Mouse (Mus musculus) left cerebral cortex, adult 18-20 months (tissue): ENCODE measurements at regions not wholly inside any gene's neighbourhood (a gene's known extent, or its start where the extent isn't known, plus 50 kb on each side); places are given as distances from the start of the nearest gene placed in this dataset.
A peak's percentile ranks its signal among the peaks of the same experiment; 100 is the strongest.

Experiments used
- DNase-seq, 2 experiments: peaks; one replicate each; pipeline ENCODE4 v3.0.0; 2021 to 2022; ENCODE audit warnings: low spot score in 2 of 2, mixed read lengths in 1 of 2

DNA sequence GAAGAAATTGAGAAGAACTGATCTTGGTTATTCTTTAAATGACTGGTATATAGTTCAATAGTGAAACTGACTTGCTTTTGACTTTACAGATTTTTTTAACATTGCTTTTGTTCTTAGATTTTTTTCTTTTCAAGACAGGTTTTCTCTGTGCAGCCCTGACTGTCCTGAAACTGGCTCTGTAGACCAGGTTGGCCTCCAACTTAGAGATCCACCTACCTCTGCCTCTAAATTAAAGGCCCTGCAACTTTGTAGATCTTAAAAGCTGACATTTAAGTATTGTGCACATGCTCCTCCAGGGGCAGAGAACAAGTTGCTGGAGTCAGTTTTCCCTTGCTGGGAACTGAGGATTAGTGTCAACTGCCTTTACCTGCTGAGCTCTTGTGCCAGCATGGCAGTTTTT is 132.6 kb upstream of the Impad1 start:
- no peak for DNase-seq

DNA sequence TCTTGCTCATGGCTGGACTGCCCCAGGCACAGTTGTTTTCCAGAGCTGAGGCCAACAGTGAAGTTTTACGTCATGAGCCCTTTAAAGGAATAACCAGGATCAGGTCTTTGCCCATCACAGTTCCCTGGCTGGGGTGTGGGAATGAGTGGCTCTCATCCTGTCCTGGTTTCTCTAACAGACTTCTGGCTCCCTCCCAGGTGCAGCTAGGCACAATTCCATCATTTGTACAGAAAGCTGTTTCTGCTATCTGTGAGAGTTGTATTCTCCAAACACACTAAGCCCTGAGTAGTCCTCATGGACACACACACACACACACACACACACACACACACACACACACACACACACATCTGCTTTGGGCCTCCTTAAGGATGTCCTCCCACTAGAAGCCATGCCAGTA is 127.1 kb upstream of the Impad1 start:
- no peak for DNase-seq

DNA sequence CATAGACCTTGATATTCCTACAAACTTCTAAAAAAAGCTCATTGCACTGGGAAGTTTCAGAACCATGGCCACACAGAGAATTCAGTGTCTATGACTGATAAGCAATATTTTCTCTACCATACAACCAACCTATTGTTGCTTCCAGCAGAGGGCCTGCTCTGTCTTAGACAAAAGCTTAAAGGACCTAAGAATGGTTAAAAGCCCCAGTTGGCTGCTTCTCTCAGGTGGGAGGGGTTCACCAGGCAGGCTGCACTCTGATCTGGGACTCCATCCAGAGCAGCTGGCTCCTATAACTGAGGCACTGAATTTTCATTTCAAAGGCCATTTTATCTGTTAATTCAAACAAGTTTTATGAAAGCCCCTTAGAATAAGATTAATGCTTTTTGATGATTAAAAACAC is 82.1 kb upstream of the Impad1 start:
- peak in 1 of 2 experiments; percentile 1 for DNase-seq

DNA sequence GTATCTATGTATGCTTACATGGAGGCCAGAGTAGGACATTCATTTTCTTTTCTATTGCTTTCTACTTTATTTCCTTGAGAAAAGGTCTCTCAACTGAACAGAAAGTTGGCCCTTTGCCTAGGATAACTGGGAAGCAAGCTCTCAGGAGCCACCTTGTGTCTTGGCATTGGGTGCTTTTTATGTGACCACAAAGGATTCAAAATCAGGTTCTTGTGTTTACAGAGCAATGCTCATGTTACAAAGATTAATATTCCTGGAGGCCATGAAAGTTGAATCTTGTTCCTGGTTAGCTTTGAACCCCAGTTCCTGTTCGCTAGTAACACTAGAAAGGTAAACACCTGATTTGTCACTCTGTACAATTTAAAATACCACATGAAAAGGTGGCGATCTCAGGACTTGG is 65.2 kb upstream of the Impad1 start:
- no peak for DNase-seq
